Mouse (Mus musculus) liver, postnatal 0 days (tissue): ENCODE results near the gene Ddx54. TPM values are rescaled to one million over a fixed set of nuclear protein-coding genes. Genes with fewer than 3 reads are reported as not detected.

ENCODE experiments used
- ATAC-seq: fragments of 200-750 bp; cut with Nextera tagmentation; 2 replicates; pipeline ENCODE4 v1.8.0; 2017; ENCODE audit warnings: mild to moderate bottlenecking, moderate library complexity
- DNase-seq: peaks from one replicate; pipeline ENCODE4 v3.0.0-alpha.2; 2016
- H3K27ac ChIP-seq: fragments of 300-500 bp; sonication (generic); 2 replicates; pipeline ENCODE4 v1.5.1; 2014; ENCODE audit warnings: antibody characterized with exemption, moderate library complexity, mild to moderate bottlenecking, low read depth
- H3K27me3 ChIP-seq: fragments of 300-500 bp; sonication (generic); 2 replicates; pipeline ENCODE4 v1.6.1; 2014; ENCODE audit warnings: low read length, control low read depth, mixed read lengths; ENCODE audit not compliant: insufficient read depth
- H3K36me3 ChIP-seq: fragments of 300-500 bp; sonication (generic); replicated peaks from 2 replicates; pipeline ENCODE4 v1.6.1; 2014; ENCODE audit warnings: mild to moderate bottlenecking, control low read depth, low read length, moderate library complexity, mixed read lengths; ENCODE audit not compliant: insufficient read depth
- H3K4me1 ChIP-seq: fragments of 300-500 bp; sonication (generic); 2 replicates; pipeline ENCODE4 v1.6.1; 2014; ENCODE audit warnings: antibody characterized with exemption, mild to moderate bottlenecking, control low read depth; ENCODE audit not compliant: insufficient read depth
- H3K4me2 ChIP-seq: fragments of 300-500 bp; sonication (generic); 2 replicates; pipeline ENCODE4 v1.6.1; 2014; ENCODE audit warnings: low read depth, mild to moderate bottlenecking, low read length, moderate library complexity, mixed read lengths
- H3K4me3 ChIP-seq: fragments of 300-500 bp; sonication (generic); 2 replicates; pipeline ENCODE4 v1.5.1; 2014; ENCODE audit warnings: low read depth, low read length
- H3K9ac ChIP-seq: fragments of 300-500 bp; sonication (generic); replicated peaks from 2 replicates; pipeline ENCODE4 v1.6.1; 2014; ENCODE audit warnings: mild to moderate bottlenecking, moderate library complexity
- H3K9me3 ChIP-seq: fragments of 300-500 bp; sonication (generic); 2 replicates; pipeline ENCODE4 v1.6.1; 2016; ENCODE audit warnings: mild to moderate bottlenecking, control low read depth, low read length, mixed read lengths
- CTCF ChIP-seq: sonication (generic); IDR thresholded peaks from 2 replicates; pipeline ENCODE4 v1.5.1; 2016; ENCODE audit warnings: antibody characterized with exemption, low read depth
- EP300 ChIP-seq: IDR thresholded peaks from 2 replicates; pipeline ENCODE4 v1.6.1; 2016; ENCODE audit warnings: antibody characterized with exemption, low read depth, mild to moderate bottlenecking
- WGBS: fragments of 180-500 bp; shearing (Covaris S2); extraction: QIAGEN DNeasy Blood & Tissue Kit; methylation state at CpG from one replicate; pipeline ENCODE4 v1.1.7; 2014; ENCODE audit not compliant: insufficient replicate concordance; 5-methylcytosine and 5-hydroxymethylcytosine counted together
- polyA plus RNA-seq: library from polyadenylated mRNA; unstranded; fragments of >200 nt; fragmentation: Nextera tagmentation; extraction: Ambion mirVana; gene quantifications from 2 replicates; pipeline ENCODE4 v1.2.1, GENCODE M21; 2015

Ddx54 gene
- polyA plus RNA-seq, 1 experiment from 2014 or later = 15.1 TPM

GRCm38 (mm10) chr5:120579211-120579897, 33.2 kb upstream of the Ddx54 start:
- peak overlapping the region; percentile 63 for H3K4me2 ChIP-seq
- H3K27me3 ChIP-seq = no peaks in the 10 kb centered on the region
- peak; percentile 60 for ATAC-seq
- H3K4me3 ChIP-seq = 0 out of 2 replicates have a peak overlapping the region, but pooled peaks have one; percentile 10
- H3K9me3 ChIP-seq = no peaks in the 10 kb centered on the region
- H3K27ac ChIP-seq = peak overlapping the region; percentile 92
- H3K9ac ChIP-seq = peak overlapping the region; percentile 58
- WGBS = 39% methylated on average over 26 of the region's 26 CpGs
- H3K36me3 ChIP-seq = peaks cover 46% of the 10 kb centered on the region
- TF ChIP-seq EP300 (no peak), CTCF (no peak)
- peak; percentile 55 for DNase-seq
- H3K4me1 ChIP-seq = peaks cover 50% of the 10 kb centered on the region

GRCm38 (mm10) chr5:120579898-120580626, 32.5 kb upstream of the Ddx54 start:
- H3K27me3 ChIP-seq = no peaks in the 10 kb centered on the region
- ATAC-seq (no peak), DNase-seq (no peak)
- peak overlapping the region; percentile 92 for H3K27ac ChIP-seq
- 85% methylated on average over 26 of the region's 26 CpGs for WGBS
- TF ChIP-seq EP300 = no peak
- no peak for TF ChIP-seq CTCF
- peaks cover 55% of the 10 kb centered on the region for H3K4me1 ChIP-seq
- H3K36me3 ChIP-seq = peaks cover 47% of the 10 kb centered on the region
- no peak overlapping the region for H3K9ac ChIP-seq
- H3K4me3 ChIP-seq = no peak overlapping the region
- H3K4me2 ChIP-seq = peak overlapping the region; percentile 63
- H3K9me3 ChIP-seq = no peaks in the 10 kb centered on the region

- H3K4me2 ChIP-seq = no peak overlapping the region
- WGBS = 74% methylated on average over 9 of the region's 9 CpGs
- no peak overlapping the region for H3K4me3 ChIP-seq
- H3K36me3 ChIP-seq = peaks cover 49% of the 10 kb centered on the region
- no peak for TF ChIP-seq CTCF
- TF ChIP-seq EP300 = no peak
- no peak overlapping the region for H3K9ac ChIP-seq
- no peak for ATAC-seq
- DNase-seq = no peak
- peaks cover 62% of the 10 kb centered on the region for H3K4me1 ChIP-seq
- no peaks in the 10 kb centered on the region for H3K9me3 ChIP-seq
- H3K27ac ChIP-seq = no peak overlapping the region
- H3K27me3 ChIP-seq = no peaks in the 10 kb centered on the region
Observed at GRCm38 (mm10) chr5:120582002-120582401, 30.5 kb upstream of the Ddx54 start.

GRCm38 (mm10) chr5:120583511-120583910, 29.0 kb upstream of the Ddx54 start:
- TF ChIP-seq CTCF (no peak), EP300 (no peak)
- H3K4me1 ChIP-seq = peaks cover 56% of the 10 kb centered on the region
- 93% methylated on average over 4 of the region's 4 CpGs for WGBS

GRCm38 (mm10) chr5:120584968-120585367, 27.6 kb upstream of the Ddx54 start:
- ATAC-seq (no peak), DNase-seq (peak; percentile 46)
- H3K4me1 ChIP-seq = peaks cover 47% of the 10 kb centered on the region
- no peak overlapping the region for H3K27ac ChIP-seq
- WGBS = 71% methylated on average over 15 of the region's 15 CpGs
- no peaks in the 10 kb centered on the region for H3K27me3 ChIP-seq
- no peak for TF ChIP-seq CTCF
- no peak overlapping the region for H3K9ac ChIP-seq
- peaks cover 44% of the 10 kb centered on the region for H3K36me3 ChIP-seq
- no peak overlapping the region for H3K4me2 ChIP-seq
- no peak overlapping the region for H3K4me3 ChIP-seq
- no peaks in the 10 kb centered on the region for H3K9me3 ChIP-seq

More at GRCm38 (mm10) chr5:120583511-120583910, 29.0 kb upstream of the Ddx54 start:
- no peak for ATAC-seq
- H3K36me3 ChIP-seq = peaks cover 49% of the 10 kb centered on the region
- no peak overlapping the region for H3K27ac ChIP-seq
- no peak overlapping the region for H3K4me3 ChIP-seq
- H3K4me2 ChIP-seq = no peak overlapping the region
- no peaks in the 10 kb centered on the region for H3K9me3 ChIP-seq
- no peaks in the 10 kb centered on the region for H3K27me3 ChIP-seq
- H3K9ac ChIP-seq = no peak overlapping the region
- DNase-seq = no peak
